Mouse (Mus musculus) left cerebral cortex, adult 18-20 months (tissue): Measurements from ENCODE around the gene Fam78b. TPM values are rescaled to one million over a fixed set of nuclear protein-coding genes. Genes with fewer than 3 reads are reported as not detected.

Source experiments
- DNase-seq, 2 experiments: peaks; one replicate each; pipeline ENCODE4 v3.0.0; 2021 to 2022; ENCODE audit warnings: low spot score in 2 of 2, mixed read lengths in 1 of 2
- total RNA-seq, 2 experiments: library from RNA; stranded (reverse); gene quantifications; 2 replicates each; pipeline ENCODE4 v1.2.3; 2021

Fam78b gene
- total RNA-seq, 2 experiments from 2014 or later, result 29.4 to 29.7 TPM

GRCm38 (mm10) chr1:167024961-167025360, 23.7 kb downstream of the Fam78b start:
- no peak for DNase-seq

GRCm38 (mm10) chr1:167032046-167032648, 30.9 kb downstream of the Fam78b start:
- DNase-seq, result no peak

DNA sequence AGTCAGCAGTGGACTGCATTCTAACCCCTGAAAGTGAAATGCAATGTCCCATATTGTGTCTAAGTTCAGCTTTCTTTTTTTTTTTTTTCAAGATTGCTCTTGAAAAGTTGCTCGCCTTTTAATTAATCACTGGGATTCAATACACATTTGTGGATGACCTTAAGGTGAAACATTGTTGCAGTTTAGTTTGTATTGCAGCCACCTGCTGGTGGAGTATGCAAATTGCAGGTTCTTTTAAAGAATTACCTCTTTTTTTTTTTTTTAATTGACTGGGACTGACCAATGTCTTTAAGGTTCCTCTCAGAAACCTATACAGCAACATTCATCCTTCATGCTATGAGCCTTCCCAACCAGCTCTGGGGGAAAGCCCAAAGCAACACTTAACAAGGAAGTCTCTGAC, 33.2 kb downstream of the Fam78b start:
- DNase-seq, result no peak

GRCm38 (mm10) chr1:167042558-167042957, 41.3 kb downstream of the Fam78b start:
- no peak for DNase-seq

DNA sequence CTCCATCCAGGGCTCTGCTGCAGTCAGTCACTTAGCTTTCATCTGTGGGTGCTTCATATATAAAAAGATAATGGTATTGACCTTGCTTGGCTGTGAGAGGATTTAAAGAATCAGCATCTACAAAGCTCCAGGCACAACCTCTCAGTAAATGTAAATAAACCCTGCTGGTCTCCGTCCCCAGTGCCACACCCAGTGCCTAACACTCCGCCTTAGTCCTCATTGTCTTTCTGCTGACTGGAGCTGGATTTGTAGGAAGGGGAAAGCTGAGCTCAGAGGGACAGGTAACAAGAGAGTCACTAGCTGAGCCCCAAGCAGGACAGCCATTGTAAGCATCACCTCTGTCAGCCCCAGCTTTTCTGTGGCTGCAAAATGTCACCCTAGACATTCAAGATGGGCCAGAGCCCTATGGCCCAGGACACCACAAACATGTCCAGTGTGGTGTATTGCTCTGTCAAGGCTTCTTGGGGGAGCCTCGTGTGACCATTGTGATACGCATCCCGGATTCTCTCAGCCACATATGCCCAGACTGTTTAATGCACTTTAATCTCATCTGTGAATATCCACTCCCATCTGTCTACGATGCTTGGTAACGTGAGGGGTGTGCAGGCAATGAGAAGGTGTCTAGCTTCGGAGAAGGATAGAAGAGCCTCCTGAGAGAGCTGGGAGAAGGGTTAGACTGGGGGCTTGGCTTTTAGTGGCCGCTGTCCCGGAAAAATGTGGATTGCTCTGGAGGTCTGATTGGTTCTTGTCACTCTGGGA, 45.1 kb downstream of the Fam78b start:
- no peak for DNase-seq

GRCm38 (mm10) chr1:167050859-167051258, 49.6 kb downstream of the Fam78b start:
- no peak for DNase-seq

- no peak for DNase-seq
Observed at GRCm38 (mm10) chr1:167054029-167054428, 52.8 kb downstream of the Fam78b start.

DNA sequence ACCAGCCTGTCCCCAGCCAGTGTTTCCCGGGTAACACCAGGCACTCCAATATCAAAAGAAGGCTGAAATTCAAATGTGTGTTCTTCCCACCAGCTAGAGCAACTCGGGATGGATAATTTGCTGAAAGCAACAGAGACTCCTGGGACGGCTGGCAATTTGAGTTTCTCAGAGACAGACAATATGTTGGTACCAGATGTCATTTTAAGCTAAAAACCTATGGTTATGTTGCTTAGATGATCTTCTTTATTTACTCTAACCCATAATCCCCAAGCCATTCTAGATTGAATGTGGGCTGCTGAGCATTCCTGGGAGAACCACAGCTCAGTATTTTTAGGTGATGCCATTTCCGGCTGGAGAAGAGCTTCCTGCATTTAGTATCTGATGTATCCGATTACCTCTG, 56.3 kb downstream of the Fam78b start:
- no peak for DNase-seq

GRCm38 (mm10) chr1:167059550-167060285, 58.5 kb downstream of the Fam78b start:
- DNase-seq, result no peak

GRCm38 (mm10) chr1:167063971-167064370, 62.8 kb downstream of the Fam78b start:
- no peak for DNase-seq

GRCm38 (mm10) chr1:167065541-167065940, 64.3 kb downstream of the Fam78b start:
- DNase-seq, result no peak

DNA sequence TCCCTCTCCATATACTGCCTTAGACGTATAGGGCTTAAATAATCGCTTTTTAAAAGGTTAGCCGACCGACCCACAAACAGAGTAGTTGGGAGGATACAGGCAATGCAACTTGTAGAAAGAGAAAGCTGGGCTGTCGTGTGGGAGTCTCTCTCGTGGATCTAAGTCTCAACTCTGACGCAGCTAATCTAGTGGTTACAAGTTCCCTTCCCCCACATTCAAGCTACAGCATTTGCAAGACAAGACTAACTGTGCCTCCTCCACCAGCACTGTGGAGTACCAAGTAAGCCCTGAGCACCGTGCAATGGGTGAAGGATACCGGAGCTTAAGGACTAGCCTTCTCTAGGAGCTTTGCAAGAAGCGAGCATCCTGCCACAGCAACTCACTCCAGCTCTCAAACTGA, 64.8 kb downstream of the Fam78b start:
- DNase-seq, result no peak

DNA sequence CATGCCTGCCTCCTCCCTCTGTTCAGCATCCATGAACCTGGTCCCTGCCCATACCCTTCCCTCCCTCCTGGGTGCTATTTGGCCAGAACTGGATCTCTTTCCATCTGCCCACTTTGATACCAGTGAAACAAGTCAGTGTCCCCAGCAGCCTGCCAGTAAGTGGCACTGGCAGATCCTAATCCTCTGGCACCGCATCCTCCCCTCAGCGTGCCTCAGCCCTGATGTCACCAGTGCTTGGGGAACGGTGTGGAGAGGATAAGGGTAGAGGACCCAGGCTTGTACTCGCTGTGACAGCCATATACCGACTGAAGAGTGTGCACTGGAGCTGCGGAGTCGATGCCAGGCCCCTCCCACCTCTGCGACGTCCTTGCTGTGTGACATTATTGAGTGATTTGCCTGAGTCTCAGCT, 65.7 kb downstream of the Fam78b start:
- no peak for DNase-seq

DNA sequence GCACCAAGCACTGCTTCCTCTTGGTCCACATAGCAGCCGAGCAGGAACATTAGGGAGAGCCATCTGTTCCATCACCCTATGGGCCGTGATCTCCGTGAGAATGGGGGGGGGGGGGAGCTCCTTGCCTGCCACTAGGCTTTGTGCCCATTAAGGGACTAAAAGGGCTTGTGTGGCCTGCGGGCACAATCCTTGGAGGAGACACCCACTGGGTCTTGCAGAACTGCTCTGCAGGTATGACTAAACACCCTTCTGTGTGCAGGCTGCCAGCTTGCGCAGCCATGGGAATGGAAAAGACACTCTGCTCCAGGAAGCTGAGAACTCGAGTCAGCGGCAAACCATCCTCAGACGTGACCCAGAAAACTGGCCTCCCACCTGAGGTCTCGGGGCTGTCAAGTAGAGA, 68.5 kb downstream of the Fam78b start:
- DNase-seq, result no peak

DNA sequence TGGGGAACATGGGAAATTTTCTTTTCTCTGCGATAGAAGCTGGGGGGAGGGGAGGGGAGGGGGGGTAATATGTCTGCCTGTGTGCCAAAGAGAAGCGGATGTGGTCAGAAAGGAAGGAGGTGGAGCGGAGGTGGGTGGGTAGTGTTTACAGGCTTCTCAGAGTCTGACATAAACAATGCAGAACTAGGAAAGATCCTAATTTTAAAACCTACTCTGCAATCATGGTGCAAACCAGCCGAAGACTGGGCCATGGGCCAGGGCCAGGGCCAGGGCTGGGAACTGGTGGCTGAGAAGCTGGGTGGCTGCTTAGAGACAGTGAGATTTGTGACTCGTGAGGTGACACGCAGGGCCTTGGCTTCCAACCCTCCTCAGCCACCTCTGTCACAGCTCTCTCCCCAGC, 69.1 kb downstream of the Fam78b start:
- no peak for DNase-seq

GRCm38 (mm10) chr1:167075726-167076125, 74.5 kb downstream of the Fam78b start:
- no peak for DNase-seq

DNA sequence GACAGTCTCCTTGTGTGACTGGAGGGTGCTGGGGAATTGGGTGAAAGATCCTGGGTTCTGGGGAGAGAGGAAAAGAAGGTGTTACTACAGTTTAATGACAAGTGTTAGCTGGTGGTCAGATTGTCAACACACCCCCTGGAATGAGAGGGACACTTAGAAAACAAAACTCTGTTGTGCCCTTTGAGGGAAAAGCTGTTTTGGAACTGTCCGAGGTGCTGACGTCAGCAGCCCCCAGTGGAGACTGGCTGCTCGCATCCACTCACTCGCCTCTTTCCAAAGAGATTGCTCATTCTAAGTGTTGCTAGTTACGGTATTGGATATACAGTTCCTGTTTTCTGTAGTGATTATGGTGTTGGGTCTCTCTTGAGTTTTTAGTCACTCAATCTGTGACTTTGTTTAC, 78.3 kb downstream of the Fam78b start:
- DNase-seq, result no peak

DNA sequence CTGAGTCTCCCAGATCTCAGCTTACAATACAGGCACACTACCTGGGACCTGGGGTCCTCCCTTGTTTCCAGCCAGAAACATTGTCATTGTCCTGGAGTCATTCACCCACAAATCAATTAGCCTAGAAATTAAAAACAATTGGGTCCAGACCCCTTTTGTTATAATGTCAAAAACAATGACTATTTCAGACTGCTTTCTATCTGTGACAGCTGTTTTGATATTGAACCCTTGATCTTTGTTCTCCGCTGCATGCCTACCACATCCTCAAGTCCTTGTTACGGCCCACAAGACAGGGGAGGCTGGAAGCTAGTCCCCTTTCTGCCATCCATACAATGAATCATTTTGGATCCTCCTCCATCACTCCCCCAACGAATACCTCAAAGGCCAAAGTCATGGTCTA, 80.7 kb downstream of the Fam78b start:
- no peak for DNase-seq

GRCm38 (mm10) chr1:167082506-167083100, 81.4 kb downstream of the Fam78b start:
- DNase-seq, result no peak

DNA sequence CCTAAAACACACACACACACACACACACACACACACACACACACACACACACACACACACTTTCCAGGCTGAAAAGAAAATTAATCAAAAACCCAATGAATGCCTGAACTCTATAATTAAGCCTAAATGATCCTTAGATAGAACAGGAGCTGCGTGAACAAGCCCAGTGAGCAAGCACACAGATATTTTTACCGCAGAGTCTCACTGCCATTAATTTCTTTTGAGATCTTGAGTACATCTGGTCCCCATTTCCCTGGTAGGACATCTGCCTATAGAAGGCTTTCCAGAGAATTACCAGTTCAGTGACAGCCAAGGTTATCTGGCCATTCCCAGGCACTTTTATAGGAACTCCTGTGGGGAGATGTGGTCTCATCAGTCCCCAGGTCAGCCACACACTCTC, 82.0 kb downstream of the Fam78b start:
- no peak for DNase-seq

DNA sequence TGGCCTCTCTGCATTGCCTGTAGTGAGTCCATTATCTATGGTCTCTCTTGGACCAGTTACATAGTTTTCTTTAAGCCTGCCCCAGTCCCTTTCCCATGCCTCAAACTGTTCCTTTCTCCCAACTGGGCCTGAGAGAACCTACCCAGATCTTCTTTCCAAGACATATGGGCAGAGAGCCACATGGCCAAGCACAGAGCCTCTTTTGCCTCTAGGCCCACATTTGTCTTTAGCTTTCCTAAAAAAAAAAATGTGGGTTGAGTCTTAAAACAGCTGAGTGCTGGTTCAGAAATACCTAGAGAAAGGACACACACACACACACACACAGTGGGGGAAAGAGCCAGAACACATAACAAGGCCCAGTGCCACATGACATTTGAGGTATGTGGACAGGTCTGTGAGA, 83.1 kb downstream of the Fam78b start:
- peak in 1 of 2 experiments; percentile 37 for DNase-seq

GRCm38 (mm10) chr1:167085461-167085860, 84.2 kb downstream of the Fam78b start:
- DNase-seq, result no peak
